Mouse (Mus musculus) forebrain, embryonic 16.5 days (tissue): Measurements from ENCODE around the gene Smarca2. TPM values are rescaled to one million over a fixed set of nuclear protein-coding genes. Genes with fewer than 3 reads are reported as not detected.
"Not testable (repeated sequence)": the region's sequence is repeated elsewhere in the genome, so short reads cannot be mapped to it uniquely, and the experiment has no call there.

Experiments
- ATAC-seq: fragments of 200-750 bp; cut with Nextera tagmentation; 2 replicates; pipeline ENCODE4 v1.8.0; 2017; ENCODE audit warnings: mild to moderate bottlenecking, moderate library complexity
- H3K27ac ChIP-seq: fragments of 300-500 bp; sonication (generic); 2 replicates; pipeline ENCODE4 v1.5.1; 2014; ENCODE audit warnings: low read length, control low read depth
- H3K27me3 ChIP-seq: fragments of 300-500 bp; sonication (generic); replicated peaks from 2 replicates; pipeline ENCODE4 v1.6.1; 2014; ENCODE audit warnings: low read length; ENCODE audit not compliant: control insufficient read depth, insufficient read depth
- H3K36me3 ChIP-seq: fragments of 300-500 bp; sonication (generic); 2 replicates; pipeline ENCODE4 v1.6.1; 2014; ENCODE audit not compliant: control insufficient read depth, insufficient read depth
- H3K4me1 ChIP-seq: fragments of 300-500 bp; sonication (generic); replicated peaks from 2 replicates; pipeline ENCODE4 v1.6.1; 2014; ENCODE audit warnings: low read length; ENCODE audit not compliant: control insufficient read depth, insufficient read depth
- H3K4me2 ChIP-seq: fragments of 300-500 bp; sonication (generic); 2 replicates; pipeline ENCODE4 v1.6.1; 2014; ENCODE audit warnings: mild to moderate bottlenecking, low read length, control low read depth
- H3K4me3 ChIP-seq: fragments of 300-500 bp; sonication (generic); replicated peaks from 2 replicates; pipeline ENCODE4 v1.5.1; 2014; ENCODE audit warnings: mild to moderate bottlenecking, low read length, control low read depth
- H3K9ac ChIP-seq: fragments of 300-500 bp; sonication (generic); replicated peaks from 2 replicates; pipeline ENCODE4 v1.6.1; 2014; ENCODE audit warnings: low read depth, low read length, control low read depth
- H3K9me3 ChIP-seq: fragments of 300-500 bp; sonication (generic); 2 replicates; pipeline ENCODE4 v1.6.1; 2016; ENCODE audit warnings: low read length; ENCODE audit not compliant: control insufficient read depth
- WGBS: fragments of 180-500 bp; shearing (Covaris S2); extraction: QIAGEN DNeasy Blood & Tissue Kit; methylation state at CpG from one replicate; pipeline ENCODE4 v1.1.7; 2014; 5-methylcytosine and 5-hydroxymethylcytosine counted together
- polyA plus RNA-seq: library from polyadenylated mRNA; unstranded; fragments of >200 nt; fragmentation: Nextera tagmentation; extraction: Ambion mirVana; gene quantifications from 2 replicates; pipeline ENCODE4 v1.2.1, GENCODE M21; 2015

Smarca2 gene
- polyA plus RNA-seq, 1 experiment from 2014 or later, result 157 TPM

- Histone ChIP-seq H3K9me3 (no peaks in the 10 kb centered on the region), H3K9ac (no peak overlapping the region), H3K27me3 (no peaks in the 10 kb centered on the region), H3K27ac (no peak overlapping the region), H3K4me1 (peaks cover 6% of the 10 kb centered on the region; the same call in 1 of the 2 replicates), H3K36me3 (no peaks in the 10 kb centered on the region), H3K4me3 (no peak overlapping the region), H3K4me2 (no peak overlapping the region)
- 84% methylated on average over 9 of the region's 9 CpGs for WGBS
- no peak for ATAC-seq
Measured at GRCm38 (mm10) chr19:26727796-26728195, 122.9 kb downstream of the Smarca2 start.

DNA sequence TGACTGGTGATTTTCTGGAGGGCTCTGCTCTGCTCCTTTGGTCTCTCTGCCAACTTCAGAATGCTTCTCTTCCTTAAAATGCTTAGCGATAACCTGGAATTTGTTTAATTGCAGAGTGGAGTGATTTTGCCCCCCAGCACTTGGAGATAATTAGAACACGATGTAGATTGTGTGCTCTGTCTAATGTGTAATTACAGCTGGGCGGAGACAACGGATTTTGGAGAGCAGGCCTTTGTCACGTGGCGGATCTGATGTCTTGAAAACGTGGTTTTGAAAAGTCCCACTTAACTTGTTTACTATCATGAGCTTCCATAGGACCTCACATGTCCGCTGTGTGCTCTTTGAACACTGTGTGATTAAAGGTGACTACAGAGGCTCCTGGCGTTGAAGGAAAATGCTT, 125.6 kb downstream of the Smarca2 start:
- H3K4me2 ChIP-seq, result no peak overlapping the region
- H3K27me3 ChIP-seq, result no peaks in the 10 kb centered on the region
- no peak overlapping the region for H3K27ac ChIP-seq
- no peaks in the 10 kb centered on the region for H3K9me3 ChIP-seq
- no peak overlapping the region for H3K9ac ChIP-seq
- H3K36me3 ChIP-seq, result no peaks in the 10 kb centered on the region
- no peak; the same call in 1 of the 2 replicates for ATAC-seq
- 28% methylated on average over 9 of the region's 9 CpGs for WGBS
- peaks cover 23% of the 10 kb centered on the region for H3K4me1 ChIP-seq
- no peak overlapping the region for H3K4me3 ChIP-seq

DNA sequence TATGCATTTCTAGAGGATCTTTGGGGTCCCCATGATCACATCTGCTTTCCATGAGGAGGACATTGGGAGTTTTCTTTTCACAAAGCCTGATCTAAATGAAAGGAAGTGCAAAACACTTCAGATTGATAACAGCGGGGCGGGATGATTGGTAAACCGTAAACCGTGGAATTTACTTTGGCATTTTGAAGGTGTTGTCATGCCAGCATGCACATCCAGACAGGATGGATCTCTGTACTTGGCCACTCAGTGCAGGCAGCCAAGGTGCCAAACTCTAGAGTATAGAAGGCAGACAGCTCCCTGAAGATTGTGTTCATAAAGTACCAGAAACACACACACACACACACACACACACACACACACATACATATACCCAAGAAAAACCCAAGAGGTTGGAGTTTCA, 126.3 kb downstream of the Smarca2 start:
- Histone ChIP-seq H3K27ac (peak overlapping the region; percentile 61), H3K4me3 (no peak overlapping the region), H3K4me2 (no peak overlapping the region), H3K9ac (no peak overlapping the region), H3K9me3 (no peaks in the 10 kb centered on the region), H3K4me1 (peaks cover 23% of the 10 kb centered on the region), H3K36me3 (no peaks in the 10 kb centered on the region), H3K27me3 (no peaks in the 10 kb centered on the region)
- WGBS, result 80% methylated on average over 4 of the region's 4 CpGs
- 0 out of 2 replicates have a peak, but pooled peaks have one; percentile 15 for ATAC-seq

DNA sequence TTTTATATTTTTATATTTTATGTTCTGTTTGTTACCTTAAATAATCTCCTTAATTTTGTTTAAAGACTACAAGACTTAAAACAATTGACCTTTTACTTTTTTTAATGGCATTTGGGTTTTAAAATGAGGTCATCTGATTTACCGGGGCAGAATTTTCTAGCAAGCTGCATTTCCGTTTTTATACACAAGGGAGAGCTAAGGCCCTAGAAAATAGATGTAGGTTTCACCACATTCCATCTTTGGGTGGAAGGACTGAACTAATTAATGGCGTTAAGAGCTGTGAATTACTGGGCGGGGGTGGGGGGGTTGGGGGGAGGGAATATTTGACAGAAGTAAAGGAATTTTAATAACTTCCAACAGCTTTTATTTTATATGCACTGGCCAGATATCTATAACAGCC, 127.0 kb downstream of the Smarca2 start:
- Histone ChIP-seq H3K36me3 (no peaks in the 10 kb centered on the region), H3K4me2 (no peak overlapping the region), H3K4me3 (no peak overlapping the region), H3K27me3 (no peaks in the 10 kb centered on the region), H3K9me3 (no peaks in the 10 kb centered on the region), H3K4me1 (peaks cover 23% of the 10 kb centered on the region), H3K27ac (no peak overlapping the region), H3K9ac (no peak overlapping the region)
- 0 out of 2 replicates have a peak, but pooled peaks have one; percentile 29 for ATAC-seq
- WGBS, result 3% methylated on average over 4 of the region's 4 CpGs

- Histone ChIP-seq H3K4me2 (no peak overlapping the region), H3K4me3 (no peak overlapping the region), H3K4me1 (peaks cover 23% of the 10 kb centered on the region), H3K27me3 (no peaks in the 10 kb centered on the region), H3K9me3 (no peaks in the 10 kb centered on the region), H3K36me3 (no peaks in the 10 kb centered on the region), H3K9ac (no peak overlapping the region), H3K27ac (no peak overlapping the region)
- whole genome bisulfite sequencing, result 50% methylated on average over 2 of the region's 2 CpGs
- no peak for ATAC-seq
Measured at GRCm38 (mm10) chr19:26733055-26733454, 128.2 kb downstream of the Smarca2 start.

- Histone ChIP-seq H3K27me3 (no peaks in the 10 kb centered on the region), H3K36me3 (no peaks in the 10 kb centered on the region), H3K9ac (no peak overlapping the region), H3K27ac (peak overlapping the region; percentile 65; the same call in 1 of the 2 replicates), H3K4me2 (no peak overlapping the region), H3K4me1 (peaks cover 23% of the 10 kb centered on the region), H3K9me3 (no peaks in the 10 kb centered on the region), H3K4me3 (no peak overlapping the region)
- WGBS, result 46% methylated on average over 7 of the region's 7 CpGs
- ATAC-seq, result no peak
Measured at GRCm38 (mm10) chr19:26733546-26734100, 128.8 kb downstream of the Smarca2 start.

- Histone ChIP-seq H3K36me3 (no peaks in the 10 kb centered on the region), H3K4me2 (no peak overlapping the region), H3K9me3 (no peaks in the 10 kb centered on the region), H3K27me3 (no peaks in the 10 kb centered on the region), H3K9ac (no peak overlapping the region), H3K4me1 (peaks cover 23% of the 10 kb centered on the region), H3K4me3 (no peak overlapping the region), H3K27ac (no peak overlapping the region)
- 62% methylated on average over 10 of the region's 10 CpGs for WGBS
- peak; percentile 21; the same call in 1 of the 2 replicates for ATAC-seq
Measured at GRCm38 (mm10) chr19:26734704-26735109, 129.9 kb downstream of the Smarca2 start.

GRCm38 (mm10) chr19:26745021-26745420, 140.2 kb downstream of the Smarca2 start:
- 94% methylated on average over 4 of the region's 4 CpGs for WGBS

GRCm38 (mm10) chr19:26745567-26745966, 140.7 kb downstream of the Smarca2 start:
- no peaks in the 10 kb centered on the region for H3K9me3 ChIP-seq
- no peak overlapping the region for H3K4me3 ChIP-seq
- no peak overlapping the region for H3K27ac ChIP-seq
- H3K27me3 ChIP-seq, result no peaks in the 10 kb centered on the region
- 90% methylated on average over 7 of the region's 7 CpGs for WGBS
- ATAC-seq, result no peak
- H3K4me2 ChIP-seq, result no peak overlapping the region
- H3K36me3 ChIP-seq, result no peaks in the 10 kb centered on the region
- H3K4me1 ChIP-seq, result peaks cover 19% of the 10 kb centered on the region
- no peak overlapping the region for H3K9ac ChIP-seq

More at GRCm38 (mm10) chr19:26745021-26745420, 140.2 kb downstream of the Smarca2 start:
- H3K9ac ChIP-seq, ATAC-seq, H3K9me3 ChIP-seq, H3K27ac ChIP-seq, H3K36me3 ChIP-seq, H3K4me2 ChIP-seq, H3K4me3 ChIP-seq, H3K27me3 ChIP-seq: not testable (repeated sequence)
- peaks cover 16% of the 10 kb centered on the region for H3K4me1 ChIP-seq

DNA sequence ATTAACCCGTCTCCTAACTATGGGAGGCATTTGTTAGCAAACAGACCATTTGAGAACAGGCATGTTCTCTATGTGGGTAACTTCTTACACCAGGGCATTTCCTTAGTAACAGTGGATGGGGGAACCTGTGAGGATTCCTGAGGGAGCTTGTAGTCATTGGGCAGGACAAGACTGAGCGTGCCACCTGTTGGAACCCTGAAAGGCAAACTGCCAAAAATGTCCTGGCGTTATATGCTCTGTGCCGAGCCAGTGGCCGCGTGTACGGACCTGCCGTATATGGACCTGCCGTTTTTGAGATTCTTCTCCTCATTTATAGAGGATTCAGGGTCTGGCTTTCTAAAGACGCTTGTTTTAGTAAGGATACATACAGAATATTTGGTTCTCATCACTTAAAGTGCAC, 141.4 kb downstream of the Smarca2 start:
- Histone ChIP-seq H3K4me2 (no peak overlapping the region), H3K9ac (no peak overlapping the region), H3K4me3 (no peak overlapping the region), H3K9me3 (no peaks in the 10 kb centered on the region), H3K36me3 (no peaks in the 10 kb centered on the region), H3K27ac (peak overlapping the region; percentile 99), H3K27me3 (no peaks in the 10 kb centered on the region), H3K4me1 (peaks cover 23% of the 10 kb centered on the region)
- ATAC-seq, result no peak
- WGBS, result 80% methylated on average over 10 of the region's 10 CpGs
